Mouse (Mus musculus): ENCODE data around the gene Gabarap. TPM values are rescaled to one million over a fixed set of nuclear protein-coding genes. Genes with fewer than 3 reads are reported as not detected.

Gabarap gene
- polyA plus RNA-seq (2014; fragmentation: Illumina TruSeq; extraction: RNeasy Lipid Tissue Mini Kit (QIAGEN cat#74804); ENCODE audit: low read depth, low replicate concordance) = 418 TPM

DNA sequence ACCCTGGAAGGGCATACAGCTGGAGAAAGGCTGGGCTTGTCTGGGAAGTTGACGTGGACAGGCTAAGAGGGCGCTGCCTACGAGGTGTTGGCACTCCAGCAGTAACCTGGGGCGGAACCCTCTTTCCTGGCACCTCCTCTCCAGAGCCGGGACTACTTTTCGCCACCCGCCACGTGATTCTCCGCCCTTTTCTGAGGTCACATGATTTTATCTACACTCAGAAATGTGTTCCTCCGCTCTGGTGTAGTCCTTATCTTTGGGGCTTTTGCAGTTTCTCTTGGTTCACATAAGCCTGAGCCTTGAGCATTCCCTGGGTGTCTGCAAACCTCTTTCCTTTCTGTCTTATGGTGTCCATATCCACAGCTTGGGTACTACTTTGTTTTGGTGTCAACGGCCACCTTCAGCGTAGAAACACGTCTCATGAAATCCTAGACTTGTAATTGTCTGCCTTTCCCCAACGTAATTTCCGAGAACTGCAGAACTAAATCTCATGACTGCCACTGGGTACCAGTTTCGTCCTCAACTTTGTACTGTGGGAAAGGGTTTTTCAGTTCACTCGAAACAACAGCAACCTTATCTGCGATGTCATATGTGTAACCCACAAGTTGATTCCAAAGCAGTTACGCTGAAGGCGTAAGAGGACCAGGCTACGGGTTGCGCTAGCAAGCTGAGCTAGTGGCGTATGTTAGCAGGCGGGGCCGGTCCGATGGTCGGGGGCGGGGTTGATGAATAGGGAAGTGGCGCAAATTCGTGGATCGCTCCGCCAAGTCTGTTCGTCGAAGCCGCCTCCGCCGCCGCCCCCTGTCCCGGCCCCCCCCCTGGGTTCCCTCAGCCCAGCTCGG lies at the start of gene Gabarap:
TSS of gene Gabarap (plus strand) at position 294 of the 842 bp plus-strand sequence.

DNA sequence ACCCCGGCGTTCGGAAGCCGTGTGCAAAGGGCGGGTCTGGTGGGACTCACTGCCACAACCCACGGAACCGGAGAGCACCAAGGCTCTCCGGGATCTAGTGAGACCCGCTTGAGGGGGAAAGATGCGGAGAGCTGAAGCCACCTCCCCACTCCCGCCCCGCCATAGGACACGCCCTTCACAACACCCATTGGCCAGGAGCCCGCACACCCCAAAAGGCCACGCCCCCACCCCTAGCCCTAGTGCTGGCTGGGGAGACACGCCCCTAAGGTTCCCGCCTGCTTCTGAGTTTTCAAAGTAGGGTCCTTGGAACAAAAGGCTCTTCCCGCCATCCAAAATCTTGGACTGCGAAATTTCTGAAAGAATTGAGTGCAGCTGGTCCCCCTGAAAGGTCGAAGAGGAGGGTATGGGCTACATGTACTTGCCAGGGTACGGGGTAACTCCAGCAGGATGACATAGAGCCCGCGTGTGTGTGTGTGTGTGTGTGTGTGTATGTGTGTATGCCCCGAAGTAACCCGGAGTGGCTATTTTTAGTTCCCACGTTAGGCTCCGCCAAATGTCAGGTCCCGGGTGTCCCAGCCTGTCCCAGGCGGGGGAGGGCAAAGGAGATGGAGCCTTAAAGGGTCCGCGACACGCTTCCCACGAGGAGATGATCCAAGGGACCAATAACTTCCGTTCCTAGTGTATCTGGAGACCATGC lies 42.7 kb upstream of the Gabarap start, which contains the start of gene Slc2a4:
TSS of gene Slc2a4 (minus strand) at position 123 of the 697 bp plus-strand sequence.

GRCm38 (mm10) chr11:69964650-69965270 lies 26.2 kb upstream of the Gabarap start, which contains the start of gene Cldn7:
Cldn7 (plus strand) TSS chr11:69964779.

GRCm38 (mm10) chr11:69981141-69981762 lies 9.7 kb upstream of the Gabarap start, which contains the start of gene Ctdnep1:
Ctdnep1 (plus strand) TSS chr11:69981156.

GRCm38 (mm10) chr11:69982225-69982624 lies 8.7 kb upstream of the Gabarap start, which contains the start of gene Elp5:
Elp5 (minus strand) TSS chr11:69982517.

DNA sequence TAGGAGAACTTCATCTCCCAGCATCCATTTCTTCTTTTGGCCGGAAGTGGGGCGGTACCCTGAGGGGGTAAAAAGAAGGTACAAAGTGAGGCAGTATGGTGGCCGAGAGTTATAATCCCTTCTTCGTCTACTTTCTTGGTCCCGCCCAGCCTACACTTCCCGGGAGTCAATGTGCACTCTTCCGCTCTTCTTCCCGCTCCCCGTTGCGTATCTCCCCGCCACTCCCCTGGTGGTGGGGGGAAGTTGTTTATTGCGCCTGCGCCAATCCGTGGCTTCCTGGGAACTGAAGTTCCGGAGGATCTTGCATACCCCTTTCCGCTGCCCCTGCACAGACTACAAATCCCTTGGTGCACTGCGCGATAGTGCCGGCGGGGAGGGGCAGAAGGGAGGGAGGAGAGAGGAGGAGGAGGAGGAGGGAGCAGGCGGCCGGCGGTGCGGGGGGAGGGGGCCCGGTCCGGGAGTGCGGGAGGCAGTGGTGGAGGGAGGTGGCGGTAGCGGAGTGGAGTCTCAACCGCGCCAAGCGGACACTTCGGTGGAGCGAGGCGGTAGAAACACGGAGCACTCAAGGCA lies 4.5 kb downstream of the Gabarap start, which contains the start of gene Phf23:
TSS of gene Phf23 (plus strand) at position 387 of the 570 bp plus-strand sequence.

GRCm38 (mm10) chr11:70000396-70000898 lies 9.5 kb downstream of the Gabarap start, which contains the start of gene Dvl2:
Dvl2 (plus strand) TSS chr11:70000595.

GRCm38 (mm10) chr11:70014880-70015558 lies 24.1 kb downstream of the Gabarap start, which contains the start of gene Acadvl:
Acadvl (minus strand) TSS chr11:70015411.

DNA sequence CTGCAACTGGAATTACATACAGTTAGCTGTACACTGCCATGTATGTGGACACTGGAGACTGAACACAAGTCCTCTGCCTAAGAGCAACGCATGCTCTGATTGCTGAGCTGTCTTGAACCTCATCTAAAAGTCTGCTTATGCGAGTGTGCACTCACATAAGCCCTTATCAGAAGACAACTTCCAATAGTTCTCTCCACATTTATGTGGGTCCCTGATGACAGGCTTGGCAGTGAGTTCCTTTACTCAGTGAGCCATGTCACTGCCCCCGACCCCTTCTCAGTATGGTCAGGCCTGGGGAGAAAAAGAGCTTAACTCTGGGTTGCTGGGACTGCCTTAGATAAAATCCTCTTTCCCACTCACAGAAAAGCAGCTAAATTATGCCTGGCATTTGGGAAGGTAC lies 25.7 kb downstream of the Gabarap start, which contains the start of gene Dlg4:
TSS of gene Dlg4 (plus strand) at position 274 of the 400 bp plus-strand sequence.

Other genes with a start within 250 kb of the Gabarap start
- 20.8 TPM for gene Polr2a, start 232.5 kb upstream of the Gabarap start, polyA plus RNA-seq (2014; fragmentation: Illumina TruSeq; extraction: RNeasy Lipid Tissue Mini Kit (QIAGEN cat#74804); ENCODE audit: low read depth, low replicate concordance)
- gene Slc35g3, start 229.2 kb upstream of the Gabarap start, polyA plus RNA-seq (2014; fragmentation: Illumina TruSeq; extraction: RNeasy Lipid Tissue Mini Kit (QIAGEN cat#74804); ENCODE audit: low read depth, low replicate concordance) = not detected
- 24.0 TPM for gene Zbtb4, start 225.2 kb upstream of the Gabarap start, polyA plus RNA-seq (2014; fragmentation: Illumina TruSeq; extraction: RNeasy Lipid Tissue Mini Kit (QIAGEN cat#74804); ENCODE audit: low read depth, low replicate concordance)
- 7.0 TPM for gene Chrnb1, start 195.2 kb upstream of the Gabarap start, polyA plus RNA-seq (2014; fragmentation: Illumina TruSeq; extraction: RNeasy Lipid Tissue Mini Kit (QIAGEN cat#74804); ENCODE audit: low read depth, low replicate concordance)
- gene Fgf11, start 189.3 kb upstream of the Gabarap start, polyA plus RNA-seq (2014; fragmentation: Illumina TruSeq; extraction: RNeasy Lipid Tissue Mini Kit (QIAGEN cat#74804); ENCODE audit: low read depth, low replicate concordance) = 3.8 TPM
- not detected for gene Tmem102, start 185.5 kb upstream of the Gabarap start, polyA plus RNA-seq (2014; fragmentation: Illumina TruSeq; extraction: RNeasy Lipid Tissue Mini Kit (QIAGEN cat#74804); ENCODE audit: low read depth, low replicate concordance)
- gene Gm39566, start 175.8 kb upstream of the Gabarap start, polyA plus RNA-seq (2014; fragmentation: Illumina TruSeq; extraction: RNeasy Lipid Tissue Mini Kit (QIAGEN cat#74804); ENCODE audit: low read depth, low replicate concordance) = not detected
- not detected for gene Spem2, start 172.7 kb upstream of the Gabarap start, polyA plus RNA-seq (2014; fragmentation: Illumina TruSeq; extraction: RNeasy Lipid Tissue Mini Kit (QIAGEN cat#74804); ENCODE audit: low read depth, low replicate concordance)
- gene Spem1, start 169.0 kb upstream of the Gabarap start, polyA plus RNA-seq (2014; fragmentation: Illumina TruSeq; extraction: RNeasy Lipid Tissue Mini Kit (QIAGEN cat#74804); ENCODE audit: low read depth, low replicate concordance) = not detected
- 5.0 TPM for gene Nlgn2, start 153.4 kb upstream of the Gabarap start, polyA plus RNA-seq (2014; fragmentation: Illumina TruSeq; extraction: RNeasy Lipid Tissue Mini Kit (QIAGEN cat#74804); ENCODE audit: low read depth, low replicate concordance)
- 282 TPM for gene Tmem256, start 152.6 kb upstream of the Gabarap start, polyA plus RNA-seq (2014; fragmentation: Illumina TruSeq; extraction: RNeasy Lipid Tissue Mini Kit (QIAGEN cat#74804); ENCODE audit: low read depth, low replicate concordance)
- gene Plscr3, start 144.8 kb upstream of the Gabarap start, polyA plus RNA-seq (2014; fragmentation: Illumina TruSeq; extraction: RNeasy Lipid Tissue Mini Kit (QIAGEN cat#74804); ENCODE audit: low read depth, low replicate concordance) = 23.8 TPM
- not detected for gene Tnk1, start 132.4 kb upstream of the Gabarap start, polyA plus RNA-seq (2014; fragmentation: Illumina TruSeq; extraction: RNeasy Lipid Tissue Mini Kit (QIAGEN cat#74804); ENCODE audit: low read depth, low replicate concordance)
- not detected for gene Tmem95, start 113.1 kb upstream of the Gabarap start, polyA plus RNA-seq (2014; fragmentation: Illumina TruSeq; extraction: RNeasy Lipid Tissue Mini Kit (QIAGEN cat#74804); ENCODE audit: low read depth, low replicate concordance)
- 4.2 TPM for gene Kctd11, start 109.7 kb upstream of the Gabarap start, polyA plus RNA-seq (2014; fragmentation: Illumina TruSeq; extraction: RNeasy Lipid Tissue Mini Kit (QIAGEN cat#74804); ENCODE audit: low read depth, low replicate concordance)
- 0.81 TPM for gene Acap1, start 95.6 kb upstream of the Gabarap start, polyA plus RNA-seq (2014; fragmentation: Illumina TruSeq; extraction: RNeasy Lipid Tissue Mini Kit (QIAGEN cat#74804); ENCODE audit: low read depth, low replicate concordance)
- gene 2810408A11Rik, start 90.2 kb upstream of the Gabarap start, polyA plus RNA-seq (2014; fragmentation: Illumina TruSeq; extraction: RNeasy Lipid Tissue Mini Kit (QIAGEN cat#74804); ENCODE audit: low read depth, low replicate concordance) = 2.9 TPM
- 37.7 TPM for gene Neurl4, start 90.1 kb upstream of the Gabarap start, polyA plus RNA-seq (2014; fragmentation: Illumina TruSeq; extraction: RNeasy Lipid Tissue Mini Kit (QIAGEN cat#74804); ENCODE audit: low read depth, low replicate concordance)
- 44.4 TPM for gene Gps2, start 77.3 kb upstream of the Gabarap start, polyA plus RNA-seq (2014; fragmentation: Illumina TruSeq; extraction: RNeasy Lipid Tissue Mini Kit (QIAGEN cat#74804); ENCODE audit: low read depth, low replicate concordance)
- 482 TPM for gene Eif5a, start 69.2 kb upstream of the Gabarap start, polyA plus RNA-seq (2014; fragmentation: Illumina TruSeq; extraction: RNeasy Lipid Tissue Mini Kit (QIAGEN cat#74804); ENCODE audit: low read depth, low replicate concordance)
- gene Ybx2, start 55.3 kb upstream of the Gabarap start, polyA plus RNA-seq (2014; fragmentation: Illumina TruSeq; extraction: RNeasy Lipid Tissue Mini Kit (QIAGEN cat#74804); ENCODE audit: low read depth, low replicate concordance) = 32.3 TPM
- gene Slc2a4, start 43.0 kb upstream of the Gabarap start, polyA plus RNA-seq (2014; fragmentation: Illumina TruSeq; extraction: RNeasy Lipid Tissue Mini Kit (QIAGEN cat#74804); ENCODE audit: low read depth, low replicate concordance) = 385 TPM
- gene Cldn7, start 26.4 kb upstream of the Gabarap start, polyA plus RNA-seq (2014; fragmentation: Illumina TruSeq; extraction: RNeasy Lipid Tissue Mini Kit (QIAGEN cat#74804); ENCODE audit: low read depth, low replicate concordance) = 0.58 TPM
- 146 TPM for gene Ctdnep1, start 10.0 kb upstream of the Gabarap start, polyA plus RNA-seq (2014; fragmentation: Illumina TruSeq; extraction: RNeasy Lipid Tissue Mini Kit (QIAGEN cat#74804); ENCODE audit: low read depth, low replicate concordance)
- gene Elp5, start 8.6 kb upstream of the Gabarap start, polyA plus RNA-seq (2014; fragmentation: Illumina TruSeq; extraction: RNeasy Lipid Tissue Mini Kit (QIAGEN cat#74804); ENCODE audit: low read depth, low replicate concordance) = 52.8 TPM
- 25.3 TPM for gene Phf23, start 4.6 kb downstream of the Gabarap start, polyA plus RNA-seq (2014; fragmentation: Illumina TruSeq; extraction: RNeasy Lipid Tissue Mini Kit (QIAGEN cat#74804); ENCODE audit: low read depth, low replicate concordance)
- gene Dvl2, start 9.5 kb downstream of the Gabarap start, polyA plus RNA-seq (2014; fragmentation: Illumina TruSeq; extraction: RNeasy Lipid Tissue Mini Kit (QIAGEN cat#74804); ENCODE audit: low read depth, low replicate concordance) = 5.6 TPM
- 1,086 TPM for gene Acadvl, start 24.3 kb downstream of the Gabarap start, polyA plus RNA-seq (2014; fragmentation: Illumina TruSeq; extraction: RNeasy Lipid Tissue Mini Kit (QIAGEN cat#74804); ENCODE audit: low read depth, low replicate concordance)
- 3.2 TPM for gene Dlg4, start 25.8 kb downstream of the Gabarap start, polyA plus RNA-seq (2014; fragmentation: Illumina TruSeq; extraction: RNeasy Lipid Tissue Mini Kit (QIAGEN cat#74804); ENCODE audit: low read depth, low replicate concordance)
- 0.50 TPM for gene Asgr1, start 62.9 kb downstream of the Gabarap start, polyA plus RNA-seq (2014; fragmentation: Illumina TruSeq; extraction: RNeasy Lipid Tissue Mini Kit (QIAGEN cat#74804); ENCODE audit: low read depth, low replicate concordance)
- 0.68 TPM for gene Asgr2, start 101.5 kb downstream of the Gabarap start, polyA plus RNA-seq (2014; fragmentation: Illumina TruSeq; extraction: RNeasy Lipid Tissue Mini Kit (QIAGEN cat#74804); ENCODE audit: low read depth, low replicate concordance)
- gene Mgl2, start 139.2 kb downstream of the Gabarap start, polyA plus RNA-seq (2014; fragmentation: Illumina TruSeq; extraction: RNeasy Lipid Tissue Mini Kit (QIAGEN cat#74804); ENCODE audit: low read depth, low replicate concordance) = 16.8 TPM
- 7.1 TPM for gene Clec10a, start 165.1 kb downstream of the Gabarap start, polyA plus RNA-seq (2014; fragmentation: Illumina TruSeq; extraction: RNeasy Lipid Tissue Mini Kit (QIAGEN cat#74804); ENCODE audit: low read depth, low replicate concordance)
- 0.71 TPM for gene Slc16a11, start 221.6 kb downstream of the Gabarap start, polyA plus RNA-seq (2014; fragmentation: Illumina TruSeq; extraction: RNeasy Lipid Tissue Mini Kit (QIAGEN cat#74804); ENCODE audit: low read depth, low replicate concordance)
- 3.4 TPM for gene Slc16a13, start 229.9 kb downstream of the Gabarap start, polyA plus RNA-seq (2014; fragmentation: Illumina TruSeq; extraction: RNeasy Lipid Tissue Mini Kit (QIAGEN cat#74804); ENCODE audit: low read depth, low replicate concordance)
- 15.9 TPM for gene Bcl6b, start 238.7 kb downstream of the Gabarap start, polyA plus RNA-seq (2014; fragmentation: Illumina TruSeq; extraction: RNeasy Lipid Tissue Mini Kit (QIAGEN cat#74804); ENCODE audit: low read depth, low replicate concordance)
- 37.6 TPM for gene 0610010K14Rik, start 246.8 kb downstream of the Gabarap start, polyA plus RNA-seq (2014; fragmentation: Illumina TruSeq; extraction: RNeasy Lipid Tissue Mini Kit (QIAGEN cat#74804); ENCODE audit: low read depth, low replicate concordance)
- gene Gm21988, start 248.7 kb downstream of the Gabarap start, polyA plus RNA-seq (2014; fragmentation: Illumina TruSeq; extraction: RNeasy Lipid Tissue Mini Kit (QIAGEN cat#74804); ENCODE audit: low read depth, low replicate concordance) = 4.5 TPM
- 154 TPM for gene Rnasek, start 248.7 kb downstream of the Gabarap start, polyA plus RNA-seq (2014; fragmentation: Illumina TruSeq; extraction: RNeasy Lipid Tissue Mini Kit (QIAGEN cat#74804); ENCODE audit: low read depth, low replicate concordance)